Mouse (Mus musculus) ES-E14 (cell line): ENCODE data around the gene H2-DMb1. TPM values are rescaled to one million over a fixed set of nuclear protein-coding genes. Genes with fewer than 3 reads are reported as not detected.

Experiments
- DNase-seq: peaks from one replicate; pipeline ENCODE4 v3.0.0-alpha.2; 2013; ENCODE audit warnings: low read depth, low spot score
- H3K27ac ChIP-seq: 2 replicates; pipeline ENCODE4 v1.5.1; 2012; ENCODE audit warnings: low read depth, mild to moderate bottlenecking, low read length, moderate library complexity, mixed read lengths; ENCODE audit not compliant: poor library complexity, insufficient read depth, severe bottlenecking
- H3K36me3 ChIP-seq: 2 replicates; pipeline ENCODE4 v1.6.1; 2012; ENCODE audit warnings: mild to moderate bottlenecking, low read length, moderate library complexity, mixed read lengths; ENCODE audit not compliant: control insufficient read depth, poor library complexity, insufficient read depth, severe bottlenecking
- H3K4me1 ChIP-seq, 2 experiments: fragments of 150-350 bp in 1 of 2; sonication (generic) in 1 of 2; 2 replicates each; pipeline ENCODE4 v1.6.1; 2012; ENCODE audit warnings: low read length in 2 of 2, mild to moderate bottlenecking in 1 of 2, mixed read lengths in 1 of 2; ENCODE audit not compliant: control insufficient read depth in 2 of 2, insufficient read depth in 2 of 2, poor library complexity in 1 of 2
- H3K4me3 ChIP-seq, 2 experiments: fragments of 150-350 bp in 1 of 2; sonication (generic) in 1 of 2; 2 replicates each; pipeline ENCODE4 v1.5.1; 2012; ENCODE audit warnings: low read length in 2 of 2, low read depth in 1 of 2, mild to moderate bottlenecking in 1 of 2, mixed read lengths in 1 of 2; ENCODE audit not compliant: insufficient read depth in 1 of 2, poor library complexity in 1 of 2, severe bottlenecking in 1 of 2
- H3K9ac ChIP-seq: 2 replicates; pipeline ENCODE4 v1.6.1; 2012; ENCODE audit warnings: low read depth, mild to moderate bottlenecking, low read length, mixed read lengths; ENCODE audit not compliant: poor library complexity, insufficient read depth, severe bottlenecking
- H3K9me3 ChIP-seq: fragments of 150-350 bp; sonication (generic); 2 replicates; pipeline ENCODE4 v1.6.1; 2012; ENCODE audit warnings: low read depth, mild to moderate bottlenecking, low read length; ENCODE audit not compliant: control insufficient read depth, insufficient read depth
- CHD2 ChIP-seq: IDR thresholded peaks from 2 replicates; pipeline ENCODE4 v1.6.1; 2014; ENCODE audit warnings: mild to moderate bottlenecking, low read depth, low read length, inconsistent platforms
- HCFC1 ChIP-seq: IDR thresholded peaks from 2 replicates; pipeline ENCODE4 v1.6.1; 2012; ENCODE audit warnings: low read length, inconsistent platforms, borderline replicate concordance; ENCODE audit not compliant: insufficient read depth
- MAFK ChIP-seq: IDR thresholded peaks from 2 replicates; pipeline ENCODE4 v1.6.1; 2014; ENCODE audit warnings: mild to moderate bottlenecking, low read depth, low read length, inconsistent platforms; ENCODE audit not compliant: insufficient read depth
- ZC3H11A ChIP-seq: IDR thresholded peaks from 2 replicates; pipeline ENCODE4 v1.6.1; 2012; ENCODE audit warnings: low read depth, mild to moderate bottlenecking, inconsistent platforms, low read length, borderline replicate concordance
- ZNF384 ChIP-seq: IDR thresholded peaks from 2 replicates; pipeline ENCODE4 v1.6.1; 2012; ENCODE audit warnings: low read depth, low read length, inconsistent platforms
- in situ Hi-C, 2 experiments: fragments of 600-800 bp; cut with MboI; formaldehyde crosslinking; loops; one replicate each; pipeline ENCODE4 v1.15.1; 2025; ENCODE audit warnings: low sequenced_read_pairs in 2 of 2, inconsistent platforms in 1 of 2; ENCODE audit not compliant: unreplicated experiment in 2 of 2
- total RNA-seq: library from RNA; depleted of rRNA; stranded (reverse); fragments of 300-350 nt; gene quantifications from 2 replicates; pipeline ENCODE4 v1.2.3, GENCODE M21; 2012

H2-DMb1 gene
- total RNA-seq, 1 experiment, result 3.1 TPM

DNA sequence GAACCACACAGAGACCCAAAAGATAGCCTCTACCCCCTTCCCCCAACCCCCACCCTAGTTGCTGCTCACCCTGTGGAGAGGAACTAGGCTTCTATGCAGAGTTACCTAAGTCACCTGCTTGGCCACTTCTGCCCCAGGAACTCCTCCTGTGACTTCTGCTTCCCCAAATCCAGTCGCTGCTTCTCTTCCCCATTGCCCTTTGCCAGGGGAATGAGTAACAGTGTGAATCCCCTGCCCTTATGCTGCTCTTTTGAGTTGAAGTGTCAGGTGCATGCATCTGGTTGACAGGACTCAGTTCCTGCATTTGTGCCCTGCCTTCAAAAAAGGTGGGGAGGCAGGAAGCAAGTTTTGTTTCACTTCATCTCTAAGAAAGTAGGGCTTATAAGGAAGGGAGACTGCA lies 21.2 kb downstream of the H2-DMb1 start:
- Histone ChIP-seq H3K4me3 (no peak overlapping the region), H3K9me3 (no peaks in the 10 kb centered on the region), H3K36me3 (no peaks in the 10 kb centered on the region), H3K9ac (no peak overlapping the region), H3K4me1 (no peaks in the 10 kb centered on the region), H3K27ac (no peak overlapping the region)
- DNase-seq, result no peak
- TF ChIP-seq ZNF384 (no peak), HCFC1 (no peak), MAFK (no peak), CHD2 (no peak), ZC3H11A (no peak)
- in situ Hi-C loops, result no loop called here

DNA sequence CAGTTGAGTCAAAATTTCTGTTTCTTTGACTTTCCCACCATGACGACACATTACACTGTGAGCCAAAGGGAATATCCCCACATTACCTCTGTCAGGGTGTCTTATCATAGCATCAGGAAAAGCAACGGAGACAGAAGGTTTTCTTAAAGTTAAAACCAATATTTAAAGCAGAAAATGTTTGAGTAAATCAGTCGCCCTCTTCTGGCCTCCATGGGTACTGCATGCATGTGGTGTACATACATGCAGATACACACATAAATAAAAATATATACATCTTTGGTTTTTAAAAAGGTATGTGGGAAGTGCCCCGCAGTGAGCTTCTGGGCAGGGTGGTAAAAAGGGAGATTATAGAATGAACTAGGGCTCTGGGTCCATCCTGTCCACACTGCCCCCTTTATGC lies 24.3 kb downstream of the H2-DMb1 start:
- no peaks in the 10 kb centered on the region for H3K9me3 ChIP-seq
- H3K27ac ChIP-seq, result no peak overlapping the region
- no peak for TF ChIP-seq ZNF384
- no peak for TF ChIP-seq ZC3H11A
- no peak for TF ChIP-seq MAFK
- TF ChIP-seq CHD2, result no peak
- TF ChIP-seq HCFC1, result no peak
- in situ Hi-C loops, result no loop called here
- H3K4me3 ChIP-seq, result no peak overlapping the region
- H3K36me3 ChIP-seq, result no peaks in the 10 kb centered on the region
- H3K9ac ChIP-seq, result no peak overlapping the region
- DNase-seq, result no peak
- no peaks in the 10 kb centered on the region for H3K4me1 ChIP-seq

DNA sequence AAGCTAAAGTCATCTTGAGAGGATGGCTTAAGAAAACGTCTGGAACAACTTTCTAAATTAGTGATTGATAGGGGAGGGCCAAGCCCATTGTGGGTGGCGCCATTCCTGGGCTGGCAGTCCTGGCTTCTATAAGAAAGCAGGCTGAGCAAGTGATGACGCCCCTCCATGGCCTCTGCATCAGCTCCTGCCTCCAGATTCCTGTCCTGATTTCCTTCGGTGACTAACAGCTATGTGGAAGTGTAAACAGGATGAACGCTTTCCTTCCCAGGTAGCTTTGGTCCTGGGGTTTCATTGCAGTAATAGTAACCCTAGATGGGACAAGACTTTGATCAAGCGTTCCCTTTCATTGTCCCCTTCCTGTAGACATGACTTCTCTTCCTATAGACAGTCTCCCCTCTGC lies 26.1 kb downstream of the H2-DMb1 start:
- no peak overlapping the region for H3K9ac ChIP-seq
- H3K9me3 ChIP-seq, result no peaks in the 10 kb centered on the region
- no peak overlapping the region for H3K27ac ChIP-seq
- DNase-seq, result no peak
- in situ Hi-C loops, result no loop called here
- no peak overlapping the region for H3K4me3 ChIP-seq
- no peak for TF ChIP-seq HCFC1
- TF ChIP-seq CHD2, result no peak
- TF ChIP-seq ZNF384, result no peak
- TF ChIP-seq MAFK, result no peak
- TF ChIP-seq ZC3H11A, result no peak
- no peaks in the 10 kb centered on the region for H3K36me3 ChIP-seq
- no peaks in the 10 kb centered on the region for H3K4me1 ChIP-seq

DNA sequence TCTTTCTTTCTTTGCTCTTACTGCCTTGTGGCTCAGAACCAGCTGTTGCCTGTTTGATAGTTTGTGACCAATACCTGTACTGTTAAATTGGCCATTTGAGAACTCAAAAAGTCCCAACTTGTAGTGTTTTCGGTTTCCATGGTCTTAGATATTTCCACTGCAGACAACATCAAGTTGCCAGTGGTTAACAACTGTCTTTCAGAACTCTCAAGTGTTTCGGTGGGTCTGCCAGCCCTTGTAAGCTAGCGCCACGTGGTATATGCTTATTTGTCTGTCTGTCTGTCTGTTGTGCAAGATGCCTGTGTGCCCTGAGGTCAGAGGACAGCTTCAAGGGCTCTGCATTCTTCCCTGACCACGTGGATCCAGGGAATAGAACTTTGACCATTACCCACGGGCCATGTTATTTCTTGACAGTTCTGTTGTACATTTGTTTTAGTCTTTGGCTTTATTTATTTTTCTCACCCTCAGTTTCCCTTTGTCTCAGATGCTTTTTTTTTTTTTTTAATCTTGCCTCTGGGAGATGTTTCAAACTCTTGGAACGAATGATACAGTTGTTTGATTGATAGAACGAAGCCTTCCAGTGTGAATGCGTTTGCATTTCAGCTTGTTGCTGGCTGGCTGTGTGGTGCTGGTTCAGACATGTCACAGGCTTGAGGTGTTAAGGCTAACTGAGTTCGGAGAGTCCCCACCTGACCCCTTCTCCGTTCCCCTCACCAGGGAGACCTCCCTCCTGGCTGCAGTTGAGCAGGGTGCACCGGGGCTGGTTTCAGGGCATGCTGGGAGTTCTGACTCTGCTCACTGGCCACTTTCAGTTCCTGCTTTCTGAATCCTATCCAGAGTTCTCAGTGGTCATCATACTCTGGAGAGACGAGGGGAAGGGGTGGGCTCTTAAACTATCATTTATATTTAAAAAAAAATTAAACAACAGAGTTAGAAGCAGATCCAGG lies 27.3 kb downstream of the H2-DMb1 start:
- Histone ChIP-seq H3K9ac (no peak overlapping the region), H3K27ac (no peak overlapping the region), H3K36me3 (no peaks in the 10 kb centered on the region), H3K9me3 (no peaks in the 10 kb centered on the region), H3K4me1 (no peaks in the 10 kb centered on the region), H3K4me3 (no peak overlapping the region)
- no peak for DNase-seq
- TF ChIP-seq HCFC1 (no peak), ZC3H11A (no peak), ZNF384 (no peak), CHD2 (no peak), MAFK (no peak)
- in situ Hi-C loops, result no loop called here
